ENCODE assay signal across 7 mouse cellular contexts in genomic region chr15:84756426-84756825, GRCm38 (mm10). TPM values are rescaled to one million over a fixed set of nuclear protein-coding genes. Genes with fewer than 3 reads are reported as not detected.
DNase-seq lines count a peak whose midpoint lies in the region; ATAC-seq and TF ChIP-seq lines count a peak whose summit lies in the region.

No protein-coding gene starts in this region.

- no peak overlapping the region; the same call in 1 of the 2 replicates for H3K27ac ChIP-seq in hindbrain, postnatal 0 days
- H3K27ac ChIP-seq in midbrain, embryonic 15.5 days = peak overlapping the region; percentile 26

- peak overlapping the region; percentile 17 for H3K4me3 ChIP-seq in hindbrain, postnatal 0 days (ENCODE audit: low read length)
- peak overlapping the region; percentile 32 for H3K4me3 ChIP-seq in midbrain, embryonic 15.5 days

- no peaks in the 10 kb centered on the region for H3K27me3 ChIP-seq in hindbrain, postnatal 0 days (ENCODE audit: insufficient read depth, low read length)
- peaks cover 18% of the 10 kb centered on the region; the same call in 1 of the 2 replicates for H3K27me3 ChIP-seq in midbrain, embryonic 15.5 days (replicated peaks)

- peak; percentile 76 for ATAC-seq in hindbrain, postnatal 0 days
- peak; percentile 62 for ATAC-seq in midbrain, embryonic 15.5 days (replicated peaks)

- H3K9me3 ChIP-seq in hindbrain, postnatal 0 days (ENCODE audit: low read length) = no peaks in the 10 kb centered on the region
- H3K9me3 ChIP-seq in midbrain, embryonic 15.5 days = no peaks in the 10 kb centered on the region

- intact Hi-C loops in left cerebral cortex, postnatal 25 days (cut with DNase I) = loop anchor here (5.0 to 10.0 kb wide), 4 partner anchors 136 to 318 kb away; no protein-coding TSS in a partner anchor

- H3K4me1 ChIP-seq in hindbrain, postnatal 0 days (ENCODE audit: insufficient read depth, low read length) = 0 out of 2 replicates have a peak, but pooled peaks cover 10% of the 10 kb centered on the region
- H3K4me1 ChIP-seq in midbrain, embryonic 15.5 days = peaks cover 26% of the 10 kb centered on the region

- 1% methylated on average over 22 of the region's 22 CpGs for WGBS in hindbrain, postnatal 0 days
- under 1% methylated on average over 22 of the region's 22 CpGs for WGBS in midbrain, embryonic 15.5 days

- no peak for TF ChIP-seq CTCF in hindbrain, postnatal 0 days (IDR thresholded peaks at IDR 0.05; ENCODE audit: low read depth)

- peak overlapping the region; percentile 19; the same call in 1 of the 2 replicates for H3K9ac ChIP-seq in hindbrain, postnatal 0 days (replicated peaks; ENCODE audit: low read length)
- peak overlapping the region; percentile 19; the same call in 1 of the 2 replicates for H3K9ac ChIP-seq in midbrain, embryonic 15.5 days

- H3K36me3 ChIP-seq in hindbrain, postnatal 0 days (ENCODE audit: insufficient read depth, low read length) = no peaks in the 10 kb centered on the region
- no peaks in the 10 kb centered on the region for H3K36me3 ChIP-seq in midbrain, embryonic 15.5 days (replicated peaks)

- H3K4me2 ChIP-seq in hindbrain, postnatal 0 days (ENCODE audit: low read depth, low read length) = peak overlapping the region; percentile 53
- peak overlapping the region; percentile 65 for H3K4me2 ChIP-seq in midbrain, embryonic 15.5 days

- peak; percentile 41 to 48 for DNase-seq in left cerebral cortex, postnatal 25 days (ENCODE audit: low spot score in 2 of 2)
- no peak for DNase-seq in left cerebral cortex, adult 8-10 months (ENCODE audit: low spot score in 2 of 2)
- DNase-seq in embryo, embryonic 9.5 days (ENCODE audit: extremely low spot score) = peak; percentile 48
- DNase-seq in hindbrain, postnatal 0 days (ENCODE audit: low spot score) = peak; percentile 81
- DNase-seq in ovary, adult 18-20 months (ENCODE audit: low spot score) = no peak
- no peak for DNase-seq in lung, postnatal 14 days

RNA-seq across cellular contexts. Expression of gene Arhgap8, which starts 36.6 kb away (rescaled TPM):
- total RNA-seq in left cerebral cortex, postnatal 25 days (2021) = under 1 TPM in 1 of 2 experiments, not detected in 1; 0.23 TPM
- total RNA-seq in left cerebral cortex, adult 8-10 months (2022) = under 1 TPM in 2 of 4 experiments, not detected in 2; 0.26 to 0.28 TPM
- total RNA-seq in hindbrain, postnatal 0 days (2014; rRNA removed) = 0.26 and 1.0 TPM in 2 replicates
- polyA plus RNA-seq in hindbrain, postnatal 0 days (2015; fragmentation: Nextera tagmentation; extraction: Ambion mirVana) = 0.72 and 0.80 TPM in 2 replicates
- 0.59 and 0.73 TPM in 2 replicates for polyA plus RNA-seq in midbrain, embryonic 15.5 days (2015; fragmentation: Nextera tagmentation; extraction: Ambion mirVana)

Comparison
In these comparisons a context has a peak if more than half of its experiments do, and no peak if none do; other contexts are left out.
1. DNase-seq: peak in left cerebral cortex, postnatal 25 days (2 of 2), embryo, embryonic 9.5 days (single experiment) and hindbrain, postnatal 0 days (single experiment); none in left cerebral cortex, adult 8-10 months (0 of 2), ovary, adult 18-20 months (single experiment) and lung, postnatal 14 days (single experiment).